Mouse (Mus musculus): ENCODE measurements around the gene Camp.

DNA sequence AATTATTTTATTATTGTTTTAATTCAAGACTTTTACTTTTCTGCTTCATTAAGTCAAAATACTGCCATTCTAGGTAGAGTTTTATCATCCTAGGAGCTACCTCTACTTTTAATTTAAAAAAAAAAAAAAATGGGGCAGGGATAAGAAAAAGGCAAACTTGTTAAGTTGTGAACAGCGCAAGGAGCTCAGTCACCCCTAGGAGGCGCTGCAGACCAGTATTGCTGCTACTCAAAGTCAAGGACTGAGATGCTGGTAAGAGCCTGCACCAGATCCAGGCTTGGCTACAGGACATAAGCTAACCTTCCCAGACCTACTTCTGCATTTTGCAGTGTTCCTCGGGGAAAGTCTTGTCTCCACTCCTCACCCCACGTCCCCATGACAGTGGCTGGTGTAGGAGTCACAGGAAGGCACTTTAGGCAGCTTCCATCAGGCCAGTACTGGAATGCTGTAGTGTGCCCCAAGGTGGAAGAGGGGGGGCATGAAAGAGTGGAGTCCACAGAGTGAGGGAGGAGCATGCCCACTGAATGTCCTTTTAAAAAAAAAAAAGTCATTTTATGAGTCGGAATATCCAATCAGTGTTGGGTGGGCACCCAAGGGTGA is 43.3 kb upstream of the Camp start:
- TF ChIP-seq POLR2A (IDR thresholded peaks at IDR 0.05; ENCODE audit: insufficient read length, low read depth) (no peak), MYOD1 (IDR thresholded peaks at IDR 0.05; ENCODE audit: control insufficient read depth in 1 of 3, insufficient read length in 2 of 3, low read depth in 2 of 3) (no peak), POLR2AphosphoS2 (IDR thresholded peaks at IDR 0.05; ENCODE audit: insufficient read length, low read depth) (no peak), CEBPB (IDR thresholded peaks at IDR 0.05; ENCODE audit: insufficient read depth, poor library complexity, severe bottlenecking) (no peak), MAX (IDR thresholded peaks at IDR 0.05; ENCODE audit: low read depth) (no peak), E2F4 (IDR thresholded peaks at IDR 0.05; ENCODE audit: insufficient read depth) (no peak), TCF12 (IDR thresholded peaks at IDR 0.05; ENCODE audit: insufficient read depth, poor library complexity, severe bottlenecking) (no peak), USF1 (IDR thresholded peaks at IDR 0.05; ENCODE audit: low read depth) (no peak), MYOG (IDR thresholded peaks at IDR 0.05; ENCODE audit: control insufficient read depth in 1 of 3, insufficient read depth in 1 of 3, insufficient read length in 2 of 3, low read depth in 2 of 3) (no peak), REST (IDR thresholded peaks at IDR 0.05; ENCODE audit: insufficient read depth, insufficient read length) (no peak), TCF3 (IDR thresholded peaks at IDR 0.05; ENCODE audit: insufficient read length, low read depth) (no peak)
